Mouse (Mus musculus): ENCODE measurements around the gene Rxra.

Gene Rxra

DNA sequence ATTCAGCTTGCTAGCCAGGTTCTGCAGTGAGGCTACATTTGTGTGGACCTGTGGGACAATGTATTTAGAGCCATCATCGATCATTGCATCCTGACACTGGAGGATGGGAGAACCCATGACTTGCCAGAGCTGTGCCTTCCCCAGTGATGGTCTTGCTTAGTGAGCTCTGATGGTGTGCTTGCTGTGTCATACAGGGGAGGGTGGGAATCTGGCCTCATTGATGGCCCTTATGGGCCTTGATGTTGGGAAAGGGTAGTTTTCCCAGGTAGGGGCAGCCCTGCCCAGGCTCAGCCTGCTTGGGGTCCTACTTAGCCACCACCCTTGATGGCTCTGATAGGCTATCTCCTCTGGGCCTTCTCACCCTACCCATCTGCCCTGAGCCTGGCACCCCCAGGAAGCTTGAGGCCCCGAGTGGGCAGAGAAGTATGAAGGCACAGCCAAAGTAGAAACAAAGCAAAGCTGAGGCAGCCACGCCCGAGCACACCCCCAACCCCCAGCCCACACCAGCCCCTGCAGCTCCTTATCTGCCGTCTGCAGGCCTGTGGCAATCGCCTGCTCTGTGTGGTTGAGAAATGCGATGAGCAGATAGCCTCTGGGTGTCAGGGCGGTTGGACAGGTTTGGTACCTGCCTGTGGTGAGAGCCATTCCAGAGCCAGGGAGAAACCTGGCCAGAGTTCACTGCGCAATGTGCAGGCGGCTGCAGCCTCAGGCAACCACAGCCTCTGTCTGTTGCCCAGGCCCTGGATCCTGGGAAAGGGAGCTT, 26.8 kb downstream of the Rxra start:
- DNase-seq = no peak

DNA sequence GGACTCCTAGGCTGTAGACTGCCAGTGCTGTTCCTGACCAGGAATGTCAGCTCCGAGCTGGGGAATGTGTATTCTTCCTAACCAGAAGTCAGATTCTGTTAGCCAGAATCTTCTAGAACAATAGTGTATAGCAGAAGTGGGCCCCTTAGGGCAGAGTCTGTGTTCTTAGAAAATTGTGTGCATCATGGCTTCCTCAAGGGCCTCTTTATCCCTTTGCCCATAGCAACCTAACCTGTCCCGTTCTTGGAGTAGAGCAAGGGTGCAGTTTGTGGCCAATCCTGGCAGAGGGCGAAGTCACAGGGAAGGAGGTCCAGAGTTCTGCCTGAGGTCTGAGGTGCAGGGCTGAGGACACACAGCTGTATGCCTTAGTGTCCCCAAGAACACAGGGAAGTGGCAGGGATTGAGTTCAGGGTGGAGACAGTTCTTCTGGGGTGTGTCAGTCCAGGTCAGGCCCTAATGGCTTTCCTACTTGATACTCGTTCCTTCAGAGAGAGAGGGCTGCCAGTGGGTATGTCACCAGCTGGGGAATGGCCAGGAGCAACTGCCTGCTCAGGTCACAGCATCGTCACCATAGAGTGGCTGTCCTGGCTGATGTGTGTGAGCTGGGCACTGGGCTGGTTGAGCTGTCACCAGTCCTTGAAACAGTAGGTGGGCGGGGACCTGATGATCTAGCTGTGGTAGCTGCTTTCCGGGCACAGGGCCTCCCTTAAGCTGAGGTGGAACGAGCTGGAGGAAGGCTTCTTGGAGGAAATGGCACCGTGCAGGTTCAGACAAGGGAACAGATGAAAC, 27.8 kb downstream of the Rxra start:
- DNase-seq = peak; percentile 96

DNA sequence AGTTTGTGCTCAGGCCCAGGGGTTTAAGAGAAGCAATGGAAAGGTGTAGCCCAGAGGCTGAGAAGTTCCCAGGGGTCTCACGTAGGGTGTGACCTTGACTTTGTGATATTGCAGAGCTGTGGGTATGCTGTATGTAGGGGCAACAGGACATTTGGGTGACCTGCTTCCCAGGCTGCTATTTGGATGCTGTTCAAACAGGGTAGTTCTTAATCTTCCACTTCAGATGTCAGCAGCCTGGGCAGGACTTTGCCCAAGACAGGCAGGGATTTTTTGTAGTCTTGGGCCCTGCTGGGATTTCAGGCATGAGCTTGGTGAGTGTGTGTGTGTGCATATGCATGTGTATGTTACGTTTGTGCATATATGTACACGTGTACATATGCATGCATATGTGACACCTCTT, 28.4 kb downstream of the Rxra start:
- no peak for DNase-seq

DNA sequence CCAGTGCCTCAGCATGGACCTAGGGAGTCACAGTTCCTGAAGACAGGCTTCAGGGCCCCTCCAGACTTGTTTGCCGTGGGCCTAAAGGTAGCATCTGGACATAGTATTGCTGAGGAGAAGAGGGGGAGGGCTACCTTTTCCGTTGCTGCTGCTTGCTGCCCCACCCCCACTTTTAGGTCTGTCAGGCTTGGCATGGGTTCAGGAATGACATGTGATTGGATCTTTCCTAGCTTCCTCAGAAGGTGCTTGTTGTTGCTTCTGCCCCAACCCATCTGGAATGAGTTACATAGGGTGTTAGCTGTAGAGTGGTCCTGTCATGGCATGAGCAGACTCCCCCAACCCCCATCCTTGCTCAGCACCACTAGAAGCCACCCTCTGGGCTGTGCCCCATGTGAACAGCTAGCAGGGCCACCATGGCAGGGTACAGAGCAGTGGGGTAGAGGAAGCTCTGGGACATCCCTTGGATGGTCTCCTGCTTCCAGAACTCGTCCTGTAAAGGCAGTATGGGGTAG, 34.7 kb downstream of the Rxra start:
- DNase-seq = no peak

DNA sequence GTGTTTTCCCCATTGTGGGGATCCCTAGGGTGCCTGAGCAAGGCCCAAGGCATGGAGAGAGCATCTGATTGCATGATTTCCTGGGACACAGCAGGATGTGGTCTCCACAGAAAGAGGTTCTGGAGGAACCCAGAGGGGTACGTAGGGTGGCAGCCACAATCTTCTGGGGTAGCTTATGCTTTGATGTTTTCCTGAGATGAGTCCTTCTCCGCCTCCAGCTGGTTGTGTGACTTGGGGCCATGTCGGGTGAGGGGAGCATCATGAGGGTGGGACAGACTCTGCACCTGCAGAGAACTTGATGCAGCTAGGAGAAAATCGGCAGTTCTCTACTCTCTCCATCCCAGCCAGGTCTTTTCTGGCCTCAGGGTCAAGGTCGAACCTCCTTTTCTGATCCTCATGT, 36.4 kb downstream of the Rxra start:
- no peak for DNase-seq

DNA sequence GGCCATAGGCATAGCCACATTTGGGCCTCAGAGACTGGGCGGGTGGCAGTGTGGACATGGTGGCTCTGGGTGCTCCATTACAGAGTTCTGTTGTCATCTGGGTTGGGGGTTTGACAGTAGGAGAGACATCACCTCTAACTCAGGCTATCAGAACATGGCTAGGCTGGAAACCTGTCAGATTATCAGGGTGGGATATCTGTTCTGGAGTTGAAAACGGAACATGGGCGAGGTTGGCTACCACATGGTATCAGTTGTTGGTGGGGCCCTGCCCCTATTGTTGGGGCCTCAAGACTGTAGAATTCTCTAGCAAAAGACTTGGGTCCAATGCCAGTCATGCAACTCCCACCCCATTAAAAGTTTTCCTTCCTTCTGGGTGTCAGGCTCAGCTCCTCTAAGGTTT, 37.1 kb downstream of the Rxra start:
- no peak for DNase-seq

DNA sequence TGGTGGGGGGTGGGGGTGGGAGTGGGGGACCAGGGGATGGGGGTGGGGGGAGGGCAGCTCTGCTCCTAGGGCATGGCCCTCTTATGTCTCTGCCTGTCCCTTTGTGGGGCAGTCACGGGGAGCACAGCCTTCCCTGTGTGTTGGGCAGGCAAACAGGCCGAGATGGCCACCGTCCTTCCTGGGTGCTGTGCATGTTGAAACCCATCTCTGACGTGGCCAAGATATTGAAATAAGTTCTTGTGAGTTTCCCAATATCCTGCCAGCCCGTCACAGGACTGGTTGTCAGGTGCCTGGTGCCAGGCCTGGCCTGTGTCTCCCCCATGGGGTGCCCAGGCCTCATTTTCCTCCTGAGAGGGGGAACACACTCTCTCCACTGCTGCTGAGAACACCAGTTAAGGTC, 37.9 kb downstream of the Rxra start:
- DNase-seq = peak; percentile 96

DNA sequence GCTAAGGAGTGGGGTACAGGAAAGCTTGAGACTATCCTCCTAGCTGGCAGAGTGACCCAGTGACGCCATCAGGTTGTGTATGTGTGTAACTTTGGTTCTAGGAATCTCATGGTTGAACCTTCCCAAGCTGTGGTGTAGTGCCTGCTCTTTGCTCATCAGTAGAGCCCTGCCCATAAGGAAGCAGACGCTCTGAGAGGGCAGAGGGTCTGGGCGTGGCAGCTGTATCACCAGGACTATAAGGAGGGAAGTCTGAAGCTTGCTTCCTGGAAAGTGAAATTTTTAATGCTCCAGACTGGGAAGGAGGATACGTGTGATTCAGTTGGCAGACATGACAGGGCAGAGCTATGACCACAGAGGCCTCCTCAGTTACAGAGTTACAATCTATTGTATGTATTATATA, 39.0 kb downstream of the Rxra start:
- DNase-seq = no peak

DNA sequence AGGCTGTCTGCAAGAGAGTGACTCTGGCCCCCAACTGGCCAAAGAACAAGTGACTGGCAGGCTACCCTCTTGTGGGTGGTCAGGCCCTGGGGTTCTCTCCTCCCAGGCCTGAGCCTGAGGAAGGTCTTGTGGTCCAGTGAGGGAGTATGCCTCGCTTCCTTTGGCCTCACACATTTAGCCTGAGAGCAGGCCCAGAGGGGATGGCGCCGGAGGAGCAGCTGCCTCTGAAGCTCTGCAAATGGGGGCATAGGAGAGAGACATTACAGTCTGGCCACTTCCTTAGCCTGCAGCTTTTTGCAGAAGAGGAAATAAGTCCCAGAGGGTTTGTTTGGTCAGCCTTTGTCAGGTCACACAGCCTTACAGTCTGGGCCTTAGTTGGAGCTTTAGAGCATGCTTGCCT, 40.1 kb downstream of the Rxra start:
- peak; percentile 97 for DNase-seq

DNA sequence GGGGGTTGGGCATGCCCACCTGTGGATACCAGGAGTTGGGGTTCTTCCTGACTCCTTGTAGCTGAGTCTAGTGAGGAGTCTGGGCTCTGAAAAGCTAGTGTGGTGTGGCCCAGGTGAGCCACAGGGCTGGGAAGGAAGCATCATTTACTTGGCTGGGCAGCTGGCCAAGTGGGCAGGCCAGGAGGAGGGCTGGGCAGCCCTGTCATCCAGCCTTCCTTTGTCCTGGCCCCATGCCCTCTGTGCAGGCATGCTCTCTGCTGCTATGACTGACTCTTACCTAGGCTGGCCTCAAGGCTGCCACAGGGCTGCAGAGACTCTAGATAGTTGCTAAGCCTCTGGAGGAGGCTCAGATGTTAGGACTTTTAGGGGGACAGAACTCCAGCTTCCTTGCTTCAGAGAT, 42.0 kb downstream of the Rxra start:
- peak; percentile 95 for DNase-seq

DNA sequence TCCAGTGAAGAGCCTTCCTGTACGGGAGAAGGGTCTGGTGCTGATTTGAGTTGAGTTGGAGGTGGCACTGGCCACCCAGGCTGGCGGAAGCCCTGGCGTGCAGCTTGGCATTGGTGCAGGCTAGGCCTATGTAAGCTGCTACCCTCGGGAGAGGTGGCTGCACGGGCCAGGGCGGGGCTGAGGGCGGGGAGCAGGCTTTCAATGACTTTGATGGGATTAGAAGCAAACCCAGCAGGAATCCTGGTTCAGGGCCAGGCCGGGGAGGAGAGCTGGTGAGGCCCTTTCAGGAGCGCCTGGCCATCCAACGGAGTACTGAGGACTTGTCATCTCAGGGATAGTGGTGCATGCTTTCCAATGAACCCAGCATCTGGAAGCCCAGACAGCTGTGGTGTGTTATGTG, 43.4 kb downstream of the Rxra start:
- no peak for DNase-seq

DNA sequence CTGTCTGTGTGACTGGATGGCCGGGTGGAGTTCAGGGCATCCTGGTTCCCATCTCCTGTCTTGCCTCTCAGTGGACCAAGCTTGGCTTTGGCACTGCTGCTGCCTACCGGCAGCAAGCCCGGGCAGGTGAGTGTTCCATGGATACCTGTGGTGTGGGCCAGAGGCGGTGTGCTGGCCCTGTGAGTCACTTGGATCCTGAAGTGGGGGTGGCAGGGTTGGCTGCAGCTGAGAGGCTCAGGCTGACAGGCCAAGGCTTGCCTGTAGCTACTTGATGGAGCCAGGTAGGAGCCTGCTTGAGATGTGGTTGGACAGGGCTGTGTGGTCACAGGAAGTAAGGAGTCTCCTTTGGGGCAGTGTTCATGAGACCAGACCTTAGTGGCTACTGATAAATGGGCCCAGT, 45.4 kb downstream of the Rxra start:
- DNase-seq = no peak

DNA sequence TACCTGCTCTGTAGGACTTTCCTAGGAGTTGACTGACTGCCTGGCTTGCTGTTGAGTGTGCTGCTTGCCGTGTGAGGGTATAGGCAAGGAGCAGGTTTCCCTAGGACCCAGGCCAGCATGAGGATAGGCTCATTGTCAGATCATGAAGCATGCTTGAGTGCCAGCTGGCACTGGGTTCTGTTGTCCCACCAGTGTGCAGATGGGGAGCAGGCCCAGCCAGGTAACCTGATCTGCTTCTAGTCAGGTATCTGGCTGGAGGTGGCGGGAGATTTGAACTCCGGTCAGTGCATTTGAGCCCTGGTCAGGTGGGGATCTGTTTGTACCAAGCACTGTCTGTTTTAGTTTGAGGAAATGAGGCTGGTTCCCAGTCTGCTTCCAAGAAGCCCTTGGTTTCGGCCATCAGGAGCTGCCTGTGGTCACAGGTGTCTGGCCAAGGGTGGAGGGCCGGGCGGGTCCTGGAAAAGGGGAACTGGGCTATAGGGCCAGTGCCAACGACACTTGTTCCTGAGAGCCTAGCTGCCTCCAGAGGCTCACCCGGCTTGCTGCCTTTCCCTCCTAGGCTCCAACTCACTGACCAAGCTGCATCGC, 48.6 kb downstream of the Rxra start:
- DNase-seq = no peak

DNA sequence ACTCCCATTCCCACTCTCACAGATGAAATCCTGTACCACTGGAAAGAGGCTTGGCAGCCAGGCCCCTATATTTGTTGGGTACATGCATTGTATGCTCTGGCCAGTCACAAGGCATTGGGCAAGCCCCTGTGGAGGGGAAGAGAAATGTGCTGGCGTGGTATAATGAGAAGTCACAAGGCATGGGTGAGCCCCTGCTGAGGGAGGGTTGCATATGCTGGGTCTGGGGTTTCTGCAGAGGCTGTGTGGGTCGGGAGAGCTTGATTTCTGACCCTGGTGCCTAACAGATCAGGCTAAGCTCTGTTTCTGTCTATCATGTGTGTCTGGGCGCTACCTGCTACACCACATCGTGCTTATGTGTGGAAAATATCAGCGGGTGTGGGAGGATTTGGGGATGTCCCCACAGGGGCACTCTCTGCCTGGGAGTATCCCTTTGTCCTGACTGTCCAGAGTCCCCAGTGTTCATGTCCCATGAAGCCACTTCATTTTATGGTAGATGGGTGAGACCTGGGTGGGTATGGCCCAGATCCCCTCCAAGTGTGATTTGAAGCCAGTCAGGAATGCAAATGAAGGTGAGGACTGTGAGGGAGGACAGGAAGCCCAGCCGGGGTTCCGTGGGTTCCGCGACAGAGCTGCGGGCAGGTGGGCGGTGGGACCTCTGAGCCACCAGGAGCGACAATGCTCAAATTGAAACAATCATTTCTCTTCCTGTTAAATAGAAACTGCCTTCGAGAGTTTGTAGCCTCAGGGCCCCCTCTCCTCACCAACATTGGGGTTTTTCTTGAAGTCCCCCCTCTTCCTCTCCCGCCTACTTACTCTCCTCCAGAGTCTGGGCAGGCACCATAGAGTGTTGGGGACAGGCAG, 52.0 kb downstream of the Rxra start:
- peak; percentile 92 for DNase-seq

DNA sequence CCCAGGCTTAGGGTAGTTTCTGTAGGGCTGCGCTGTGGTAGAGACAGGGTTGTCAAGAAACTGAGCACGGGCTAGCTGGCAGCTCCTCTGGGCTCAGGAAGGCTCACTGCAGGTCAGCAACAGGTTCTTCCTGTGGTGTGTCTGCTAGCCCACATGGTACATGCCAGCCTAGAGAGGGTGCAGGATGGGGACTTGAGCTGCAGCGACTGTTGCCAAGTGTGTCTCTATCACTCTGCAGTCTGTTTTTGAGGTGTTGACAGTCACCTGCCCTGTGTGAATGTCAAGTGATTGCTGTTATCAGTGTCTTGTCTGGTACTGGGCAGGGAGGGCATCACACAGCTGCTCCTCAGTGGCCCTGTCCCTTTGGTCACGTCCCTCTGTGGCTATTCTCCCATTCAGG, 52.8 kb downstream of the Rxra start:
- DNase-seq = no peak

DNA sequence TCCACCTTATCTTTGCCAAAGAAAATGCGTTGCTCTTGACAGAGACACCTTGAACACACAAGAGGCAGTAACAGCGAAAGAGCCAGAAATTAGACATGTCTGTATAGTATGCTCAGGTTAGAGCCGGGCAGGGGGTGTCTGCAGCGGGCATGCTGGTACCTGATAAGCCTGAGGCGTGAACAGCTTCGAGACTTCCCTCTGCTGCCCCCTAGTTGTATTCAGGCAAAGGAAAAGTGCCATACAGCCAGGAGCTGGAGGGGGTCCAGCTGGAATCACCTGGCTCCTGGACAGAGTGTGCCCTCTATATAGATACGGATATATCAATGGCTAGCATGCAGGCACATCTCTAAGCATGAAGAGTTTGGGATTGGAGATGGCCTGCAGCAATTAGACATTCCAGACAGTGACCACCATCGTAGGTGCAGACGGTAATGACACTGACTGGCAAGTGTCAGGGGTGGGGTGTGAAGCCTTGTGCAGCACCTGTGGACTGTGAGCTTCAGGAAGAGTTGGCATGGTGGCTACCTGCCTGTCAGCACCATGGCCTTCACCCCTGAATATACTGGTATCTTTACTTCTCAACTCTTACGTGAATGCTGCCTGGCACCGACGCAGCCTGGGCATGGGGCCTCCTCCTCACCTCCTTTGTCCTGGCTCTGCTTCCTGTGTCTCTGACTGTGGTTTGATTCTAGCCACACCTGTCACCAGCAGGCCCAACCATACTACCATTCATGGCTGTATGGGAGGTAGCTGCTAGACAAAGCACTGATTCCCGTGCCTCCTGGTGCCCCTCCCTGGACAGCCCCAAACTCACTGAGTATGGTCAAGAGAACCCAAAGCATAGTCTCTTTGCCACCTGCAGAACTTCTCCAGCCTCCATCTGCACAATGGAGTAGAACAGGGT, 54.0 kb downstream of the Rxra start:
- peak; percentile 96 for DNase-seq

DNA sequence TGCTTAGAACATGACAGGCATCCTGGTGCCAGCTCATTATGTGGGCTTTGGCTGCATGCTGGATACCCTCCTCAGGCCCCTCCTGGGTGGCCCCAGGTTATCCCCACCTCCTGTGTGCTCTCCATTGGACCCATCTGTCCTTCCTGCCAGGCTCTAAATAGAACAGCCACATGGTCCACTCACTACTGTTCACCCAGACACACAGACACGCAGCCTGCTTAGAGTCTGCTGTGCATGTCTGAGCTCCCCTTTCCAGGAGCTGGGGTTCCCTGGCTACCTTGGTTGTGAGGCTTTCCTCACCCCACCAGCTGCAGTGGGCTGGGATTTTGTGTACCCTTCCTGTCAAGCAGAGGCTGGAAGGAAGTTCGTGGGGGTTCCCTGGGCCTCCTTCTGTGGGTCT, 56.8 kb downstream of the Rxra start:
- peak; percentile 92 for DNase-seq

DNA sequence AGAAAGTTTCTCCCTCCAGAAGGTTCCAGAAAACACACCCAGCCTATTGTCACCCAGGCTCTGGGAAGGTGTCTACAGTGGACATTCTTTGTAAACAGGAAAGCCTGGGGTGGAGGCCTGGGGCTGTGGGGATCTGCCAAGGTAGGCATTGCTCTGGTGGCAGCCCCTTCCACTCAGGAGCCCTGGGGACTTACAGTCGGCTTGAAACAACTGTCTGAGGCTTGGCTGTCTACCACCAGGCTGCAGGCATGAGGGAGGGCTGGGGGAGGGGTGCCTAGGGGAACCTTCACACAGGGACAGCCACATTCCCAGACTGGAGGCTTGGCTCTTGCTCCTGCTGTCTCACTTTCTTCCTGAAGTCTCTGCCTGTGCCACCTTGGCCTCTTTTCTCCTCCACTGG, 58.1 kb downstream of the Rxra start:
- peak; percentile 96 for DNase-seq

DNA sequence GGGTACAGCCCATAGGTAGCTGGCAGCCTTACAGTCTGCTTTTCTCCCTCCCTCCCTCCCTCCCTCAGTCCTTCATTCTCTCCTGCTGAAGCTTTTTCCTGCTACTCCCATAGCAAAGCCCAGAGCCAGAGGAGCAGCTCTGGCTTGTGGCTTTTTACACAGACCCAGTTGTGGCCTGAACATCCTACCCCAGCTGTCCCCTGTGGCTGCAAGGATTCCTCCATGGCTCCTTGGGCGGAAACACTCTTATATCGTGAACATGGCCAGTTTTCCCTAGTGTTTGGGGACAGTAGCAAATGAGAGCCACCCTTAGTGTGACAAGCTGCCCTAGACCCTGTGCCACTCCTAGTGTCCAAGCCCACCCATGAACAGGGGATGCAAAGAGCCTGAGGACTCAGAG, 58.6 kb downstream of the Rxra start:
- DNase-seq = peak; percentile 93

DNA sequence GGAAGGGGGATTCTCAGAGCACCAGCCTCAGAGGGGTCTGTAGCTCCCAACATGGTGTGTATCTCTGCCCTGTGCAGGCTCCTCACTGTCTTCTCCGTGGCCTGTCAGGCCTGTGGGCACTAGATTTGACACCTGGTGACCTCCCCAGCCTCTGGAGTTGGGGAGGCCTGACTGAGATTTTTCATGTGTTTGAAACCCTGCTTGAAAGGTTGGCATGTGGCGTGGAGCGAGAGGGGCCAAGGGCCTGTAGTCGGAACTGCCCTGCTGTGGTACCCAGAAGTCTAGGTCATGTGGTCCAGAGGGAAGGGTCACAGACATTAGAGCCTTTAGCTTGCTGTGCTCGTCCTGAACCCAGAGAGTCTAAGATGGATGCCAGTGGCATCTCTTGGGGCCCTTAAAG, 60.6 kb downstream of the Rxra start:
- DNase-seq = peak; percentile 91

DNA sequence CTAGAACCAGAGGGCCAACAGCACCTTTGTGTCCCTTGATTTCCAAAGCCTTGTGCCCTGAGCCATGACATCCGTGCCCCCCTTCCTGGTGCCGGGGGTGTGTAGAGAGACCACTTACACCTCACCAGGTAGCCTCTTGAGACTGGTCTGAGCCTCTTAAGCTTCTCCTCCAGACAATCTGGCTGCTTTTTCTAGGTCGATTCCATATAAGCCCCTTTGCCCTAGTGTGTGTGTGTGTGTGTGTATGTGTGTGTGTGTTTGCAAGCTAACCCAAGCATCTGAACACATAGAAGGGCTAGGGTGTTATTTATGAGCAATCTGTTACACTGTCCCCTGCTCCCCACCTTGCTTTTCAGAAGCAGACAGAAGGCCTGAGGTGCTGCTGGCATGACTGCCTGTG, 62.2 kb downstream of the Rxra start:
- no peak for DNase-seq

DNA sequence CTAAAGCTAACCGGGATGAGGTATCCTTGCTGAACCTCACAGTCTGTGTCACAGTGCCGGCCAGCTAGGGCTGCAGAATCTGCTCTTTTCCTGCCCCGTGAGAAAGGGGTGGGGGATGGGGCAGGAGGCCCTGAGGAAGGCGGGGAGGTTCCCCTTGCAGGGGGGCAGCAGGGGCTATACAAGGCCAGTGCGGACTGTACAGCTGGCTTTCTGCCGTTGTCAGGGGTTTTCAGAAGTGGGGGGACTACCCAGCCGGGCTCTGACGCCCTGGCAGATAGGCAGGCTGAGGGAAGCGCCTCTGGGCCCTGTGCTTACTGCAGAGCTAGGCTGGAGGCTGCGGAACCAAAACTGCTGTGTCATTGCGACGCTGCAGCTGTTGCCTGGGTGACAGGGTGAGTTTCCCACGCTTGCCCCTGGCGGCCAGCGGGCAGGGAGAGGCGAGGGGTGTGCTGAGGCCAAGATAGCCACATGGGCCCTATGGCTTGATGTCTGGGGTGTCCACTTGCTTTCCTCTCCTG, 63.9 kb downstream of the Rxra start:
- DNase-seq = peak; percentile 99
